Mouse (Mus musculus) lung, embryonic 16.5 days (tissue): Measurements from ENCODE around the gene Ndufaf2. TPM values are rescaled to one million over a fixed set of nuclear protein-coding genes. Genes with fewer than 3 reads are reported as not detected.

Experiments used
- ATAC-seq: fragments of 200-750 bp; cut with Nextera tagmentation; 2 replicates; pipeline ENCODE4 v1.8.0; 2017; ENCODE audit warnings: low read depth, mild to moderate bottlenecking, moderate library complexity
- H3K27ac ChIP-seq: fragments of 300-500 bp; sonication (generic); 2 replicates; pipeline ENCODE4 v1.5.1; 2014; ENCODE audit warnings: mild to moderate bottlenecking, control low read depth, low read length
- H3K27me3 ChIP-seq: fragments of 300-500 bp; sonication (generic); 2 replicates; pipeline ENCODE4 v1.6.1; 2014; ENCODE audit warnings: low read depth, low read length, mixed read lengths; ENCODE audit not compliant: control insufficient read depth, insufficient read depth
- H3K36me3 ChIP-seq: fragments of 300-500 bp; sonication (generic); 2 replicates; pipeline ENCODE4 v1.6.1; 2014; ENCODE audit warnings: low read length; ENCODE audit not compliant: control insufficient read depth, insufficient read depth
- H3K4me1 ChIP-seq: fragments of 300-500 bp; sonication (generic); replicated peaks from 2 replicates; pipeline ENCODE4 v1.6.1; 2014; ENCODE audit warnings: low read length, mixed read lengths; ENCODE audit not compliant: control insufficient read depth, insufficient read depth
- H3K4me2 ChIP-seq: fragments of 300-500 bp; sonication (generic); 2 replicates; pipeline ENCODE4 v1.6.1; 2014; ENCODE audit warnings: low read depth, low read length, control low read depth
- H3K4me3 ChIP-seq: fragments of 300-500 bp; sonication (generic); 2 replicates; pipeline ENCODE4 v1.5.1; 2014; ENCODE audit warnings: mild to moderate bottlenecking, low read length, control low read depth
- H3K9ac ChIP-seq: fragments of 300-500 bp; sonication (generic); 2 replicates; pipeline ENCODE4 v1.6.1; 2014; ENCODE audit warnings: low read length, control low read depth
- H3K9me3 ChIP-seq: fragments of 300-500 bp; sonication (generic); 2 replicates; pipeline ENCODE4 v1.6.1; 2016; ENCODE audit warnings: low read length; ENCODE audit not compliant: control insufficient read depth
- WGBS: fragments of 180-500 bp; shearing (Covaris S2); extraction: QIAGEN DNeasy Blood & Tissue Kit; methylation state at CpG from one replicate; pipeline ENCODE4 v1.1.7; 2014; 5-methylcytosine and 5-hydroxymethylcytosine counted together
- polyA plus RNA-seq: library from polyadenylated mRNA; unstranded; fragments of >200 nt; fragmentation: Nextera tagmentation; extraction: Ambion mirVana; gene quantifications from 2 replicates; pipeline ENCODE4 v1.2.1, GENCODE M21; 2015

Ndufaf2 gene
- polyA plus RNA-seq, 1 experiment from 2014 or later = 62.7 TPM

DNA sequence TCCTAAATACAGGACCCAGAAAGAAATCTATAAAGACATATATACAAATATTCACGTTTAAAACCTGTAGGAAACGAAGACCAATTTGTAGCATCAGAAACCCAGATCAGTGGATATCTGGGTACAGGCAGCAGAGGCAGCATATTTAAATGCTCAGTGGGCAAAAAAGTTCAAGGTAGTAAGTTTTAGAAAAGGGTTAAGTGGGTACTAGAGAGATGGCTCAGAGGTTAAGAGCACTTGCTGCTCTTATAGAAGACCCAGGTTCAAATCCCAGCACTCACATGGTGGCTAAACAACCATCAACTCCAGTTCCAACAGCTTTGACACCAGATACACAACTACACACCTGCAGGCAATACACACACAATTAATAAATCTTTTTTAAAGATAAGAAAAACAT, 1.3 kb downstream of the Ndufaf2 start:
- H3K27me3 ChIP-seq = no peaks in the 10 kb centered on the region
- ATAC-seq = no peak
- H3K4me1 ChIP-seq = peaks cover 13% of the 10 kb centered on the region
- H3K4me3 ChIP-seq = no peak overlapping the region
- H3K9me3 ChIP-seq = no peaks in the 10 kb centered on the region
- H3K27ac ChIP-seq = no peak overlapping the region
- 71% methylated on average over 2 of the region's 2 CpGs for WGBS
- no peaks in the 10 kb centered on the region; the same call in 1 of the 2 replicates for H3K36me3 ChIP-seq
- H3K4me2 ChIP-seq = no peak overlapping the region; the same call in 1 of the 2 replicates
- H3K9ac ChIP-seq = no peak overlapping the region

DNA sequence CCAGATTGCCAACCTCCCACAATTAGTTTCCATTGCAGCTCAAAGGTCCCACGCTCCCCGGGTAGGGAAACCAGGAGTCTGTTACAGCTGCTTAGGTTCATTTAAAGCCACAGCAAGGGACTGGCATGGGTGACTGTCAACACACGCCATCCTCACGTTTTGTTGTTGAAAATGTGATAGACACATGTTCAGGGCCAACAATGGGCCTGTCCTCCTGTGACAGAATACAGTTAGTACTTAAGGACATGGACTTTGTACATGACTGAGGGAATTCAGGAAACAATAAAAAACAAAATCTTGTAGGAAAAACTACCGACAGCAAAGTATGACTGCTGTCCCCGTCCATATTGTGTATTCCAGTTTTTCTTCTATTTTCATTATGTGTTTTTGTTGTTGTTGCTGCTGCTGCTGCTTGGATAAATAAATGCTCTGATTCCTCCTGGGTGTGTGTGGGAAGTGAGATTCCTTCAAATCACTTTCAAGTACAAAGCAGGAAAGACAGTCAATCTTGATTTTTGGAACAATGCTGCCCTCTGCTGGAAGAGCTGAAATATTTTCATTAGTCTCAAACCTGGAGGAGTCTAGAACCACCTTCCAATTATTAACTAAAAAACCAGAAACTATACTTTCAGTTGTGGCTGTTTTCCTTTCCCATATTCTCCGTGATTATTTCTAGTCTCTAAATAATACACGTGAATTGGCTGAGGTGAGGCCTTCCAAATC, 5.6 kb downstream of the Ndufaf2 start:
- Histone ChIP-seq H3K27ac (no peak overlapping the region), H3K36me3 (no peaks in the 10 kb centered on the region), H3K9ac (no peak overlapping the region), H3K9me3 (no peaks in the 10 kb centered on the region), H3K4me3 (no peak overlapping the region), H3K4me2 (no peak overlapping the region), H3K4me1 (peaks cover 6% of the 10 kb centered on the region), H3K27me3 (no peaks in the 10 kb centered on the region)
- 57% methylated on average over 8 of the region's 8 CpGs for WGBS
- peak; percentile 58; the same call in 1 of the 2 replicates for ATAC-seq

DNA sequence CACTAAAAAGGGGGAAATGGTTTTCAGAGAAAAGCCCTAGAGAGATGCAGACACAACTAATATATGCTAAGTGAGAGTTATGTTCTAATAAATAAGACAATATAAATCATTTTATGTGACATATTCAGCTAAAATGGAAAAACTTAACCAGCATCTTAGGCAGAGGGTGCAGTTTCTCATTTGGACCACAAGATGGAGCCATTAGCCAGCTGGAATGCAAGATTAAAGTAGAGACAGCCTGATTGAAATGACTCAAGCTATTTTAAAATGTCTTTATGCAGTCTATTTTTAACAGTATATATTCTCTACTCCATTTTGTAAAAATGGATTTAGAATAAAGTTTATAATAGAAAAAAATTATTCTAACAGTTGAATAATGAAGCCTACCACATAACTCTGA, 6.6 kb downstream of the Ndufaf2 start:
- Histone ChIP-seq H3K4me2 (no peak overlapping the region), H3K9ac (no peak overlapping the region), H3K27ac (no peak overlapping the region), H3K9me3 (no peaks in the 10 kb centered on the region), H3K27me3 (no peaks in the 10 kb centered on the region), H3K36me3 (no peaks in the 10 kb centered on the region), H3K4me3 (no peak overlapping the region), H3K4me1 (no peaks in the 10 kb centered on the region)
- ATAC-seq = no peak

DNA sequence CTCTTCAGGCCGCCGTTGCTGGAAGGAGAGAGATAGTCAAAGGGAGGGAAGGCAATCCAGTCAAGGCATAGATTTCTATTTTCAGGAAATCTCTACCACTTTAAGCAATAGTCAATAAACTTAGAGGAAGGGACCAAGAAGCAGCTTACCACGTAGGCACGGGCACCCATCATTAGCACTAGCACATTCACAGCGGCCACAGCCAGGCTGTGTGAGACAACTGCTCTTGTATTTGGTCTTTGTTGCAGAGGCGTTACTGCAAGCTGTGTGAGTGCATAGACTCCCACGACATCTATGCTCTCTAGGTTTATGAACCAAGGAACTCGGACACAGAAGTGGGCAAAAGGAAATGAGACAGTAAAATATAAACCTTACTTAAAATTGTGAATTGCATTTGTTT, 14.3 kb downstream of the Ndufaf2 start:
- Histone ChIP-seq H3K4me1 (no peaks in the 10 kb centered on the region), H3K4me2 (no peak overlapping the region), H3K27ac (no peak overlapping the region), H3K4me3 (no peak overlapping the region), H3K9me3 (no peaks in the 10 kb centered on the region), H3K9ac (no peak overlapping the region), H3K27me3 (no peaks in the 10 kb centered on the region), H3K36me3 (no peaks in the 10 kb centered on the region)
- ATAC-seq = no peak
- WGBS = 85% methylated on average over 8 of the region's 8 CpGs

DNA sequence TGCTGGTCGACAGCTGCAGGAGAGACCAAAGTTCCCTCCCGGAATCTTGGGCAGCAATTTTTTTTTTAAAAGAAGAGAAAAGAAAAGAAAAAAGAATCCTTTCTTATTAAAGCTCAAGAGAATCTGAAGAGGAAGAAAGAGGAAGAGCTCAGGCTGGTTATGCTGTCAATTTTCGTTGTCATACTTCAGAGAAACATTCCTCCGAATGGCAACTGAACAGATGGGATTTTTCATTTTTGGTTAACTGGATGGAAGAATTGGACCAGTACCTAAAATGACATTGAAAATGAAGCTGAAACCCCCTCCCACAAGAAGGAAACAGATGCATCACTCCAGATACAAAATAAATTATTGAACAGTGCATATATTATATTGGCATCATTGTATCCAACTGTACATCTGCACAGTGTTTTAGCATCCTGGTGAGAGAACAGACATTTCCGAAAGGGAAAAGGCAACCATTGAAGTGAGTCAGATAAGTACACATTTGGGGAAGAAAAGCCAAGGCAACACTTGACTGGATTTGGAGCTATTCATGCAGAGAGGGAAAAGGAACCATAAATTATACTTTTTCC, 19.9 kb downstream of the Ndufaf2 start:
- H3K27ac ChIP-seq = no peak overlapping the region
- H3K27me3 ChIP-seq = no peaks in the 10 kb centered on the region
- H3K9me3 ChIP-seq = no peaks in the 10 kb centered on the region
- H3K4me2 ChIP-seq = no peak overlapping the region
- no peak for ATAC-seq
- H3K9ac ChIP-seq = no peak overlapping the region
- no peak overlapping the region for H3K4me3 ChIP-seq
- 66% methylated on average over 5 of the region's 5 CpGs for WGBS
- no peaks in the 10 kb centered on the region for H3K36me3 ChIP-seq
- no peaks in the 10 kb centered on the region for H3K4me1 ChIP-seq

DNA sequence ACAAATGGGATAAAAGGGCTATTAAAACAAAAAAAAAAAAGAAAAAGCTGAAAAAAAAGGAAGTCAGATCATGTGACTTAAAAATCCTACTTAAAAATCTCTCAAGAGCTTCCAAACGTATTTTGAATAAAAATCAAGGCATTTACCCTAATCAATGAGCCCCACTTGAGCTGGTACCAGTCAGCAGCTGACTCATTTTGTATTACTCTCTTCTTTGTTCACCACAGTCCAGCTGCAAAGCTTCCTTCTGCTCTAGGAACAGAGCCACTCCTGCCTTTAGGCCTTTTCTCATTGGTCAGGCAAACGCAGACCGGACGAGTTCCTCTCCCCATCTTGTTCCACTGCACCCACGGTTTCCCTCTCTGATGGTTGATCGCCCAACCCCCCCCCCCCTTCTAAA, 22.8 kb downstream of the Ndufaf2 start:
- WGBS = 79% methylated on average over 6 of the region's 6 CpGs
- Histone ChIP-seq H3K36me3 (no peaks in the 10 kb centered on the region), H3K4me3 (no peak overlapping the region), H3K27ac (no peak overlapping the region), H3K9ac (no peak overlapping the region), H3K9me3 (no peaks in the 10 kb centered on the region), H3K27me3 (no peaks in the 10 kb centered on the region), H3K4me1 (0 out of 2 replicates have a peak, but pooled peaks cover 2% of the 10 kb centered on the region), H3K4me2 (no peak overlapping the region)
- ATAC-seq = no peak

DNA sequence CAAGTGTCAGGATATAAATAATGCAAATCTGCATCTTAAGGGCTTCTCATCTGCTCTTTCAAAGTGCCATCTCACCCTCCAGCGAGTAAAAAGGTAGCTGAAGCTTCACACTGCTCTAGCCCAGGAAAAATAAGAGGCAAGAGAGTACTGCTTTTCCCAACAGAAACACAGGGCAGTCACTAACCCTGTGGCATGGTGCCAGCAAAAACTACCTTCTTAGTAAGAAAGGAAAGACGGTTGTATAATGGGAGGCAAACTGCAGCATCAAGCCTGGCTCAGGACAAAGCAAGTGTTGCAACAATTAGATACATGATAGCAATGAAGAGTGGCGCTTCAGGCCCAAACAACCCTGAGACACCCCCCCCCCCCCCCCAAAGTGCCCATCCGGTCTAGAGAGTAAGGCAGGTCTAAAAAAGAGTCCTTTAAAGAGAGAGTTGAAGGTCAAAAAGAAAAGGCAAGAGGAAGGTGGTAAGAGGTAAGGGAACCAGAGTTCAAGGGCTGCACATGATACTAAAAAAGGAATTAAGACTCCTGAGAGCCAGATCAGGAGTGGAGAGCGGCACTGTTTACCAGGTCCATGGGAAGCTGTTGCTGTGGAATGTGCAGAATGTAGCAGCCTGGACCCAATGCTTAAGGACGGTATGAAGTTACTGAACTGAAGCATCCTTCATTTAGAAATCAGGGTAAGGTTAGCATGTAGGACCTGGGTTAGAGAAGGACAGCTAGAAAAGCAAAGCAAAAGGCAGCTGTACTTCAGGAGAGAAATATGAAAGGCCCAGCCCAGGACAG, 26.2 kb downstream of the Ndufaf2 start:
- H3K27me3 ChIP-seq = no peaks in the 10 kb centered on the region
- H3K9me3 ChIP-seq = no peaks in the 10 kb centered on the region
- H3K36me3 ChIP-seq = no peaks in the 10 kb centered on the region
- H3K4me1 ChIP-seq = 0 out of 2 replicates have a peak, but pooled peaks cover 2% of the 10 kb centered on the region
- no peak overlapping the region for H3K4me3 ChIP-seq
- H3K27ac ChIP-seq = no peak overlapping the region
- no peak overlapping the region for H3K4me2 ChIP-seq
- ATAC-seq = no peak
- no peak overlapping the region for H3K9ac ChIP-seq
- WGBS = 46% methylated on average over 6 of the region's 6 CpGs

DNA sequence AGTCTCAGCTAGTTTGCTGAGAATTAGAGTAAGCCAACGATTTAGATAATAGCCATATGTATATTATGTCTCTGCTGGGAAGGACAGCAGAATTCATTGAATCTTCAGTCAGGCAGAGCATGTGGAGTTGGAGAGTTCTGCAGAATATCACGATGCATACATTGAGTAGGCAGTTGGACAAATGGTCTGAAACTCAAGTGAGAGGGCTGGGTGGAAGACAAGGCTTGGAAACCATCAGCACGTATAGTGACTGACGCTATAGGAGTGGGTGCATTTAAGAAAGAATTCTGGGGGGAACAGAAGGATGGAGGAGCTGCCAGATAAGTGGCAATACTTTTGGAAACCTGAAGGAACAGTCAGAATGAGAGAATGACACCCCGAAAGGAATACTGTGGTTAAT, 27.7 kb downstream of the Ndufaf2 start:
- Histone ChIP-seq H3K36me3 (no peaks in the 10 kb centered on the region), H3K4me3 (no peak overlapping the region), H3K4me2 (no peak overlapping the region), H3K9me3 (no peaks in the 10 kb centered on the region), H3K27ac (no peak overlapping the region), H3K27me3 (no peaks in the 10 kb centered on the region), H3K9ac (no peak overlapping the region), H3K4me1 (0 out of 2 replicates have a peak, but pooled peaks cover 2% of the 10 kb centered on the region)
- no peak for ATAC-seq
- WGBS = 85% methylated on average over 5 of the region's 5 CpGs

DNA sequence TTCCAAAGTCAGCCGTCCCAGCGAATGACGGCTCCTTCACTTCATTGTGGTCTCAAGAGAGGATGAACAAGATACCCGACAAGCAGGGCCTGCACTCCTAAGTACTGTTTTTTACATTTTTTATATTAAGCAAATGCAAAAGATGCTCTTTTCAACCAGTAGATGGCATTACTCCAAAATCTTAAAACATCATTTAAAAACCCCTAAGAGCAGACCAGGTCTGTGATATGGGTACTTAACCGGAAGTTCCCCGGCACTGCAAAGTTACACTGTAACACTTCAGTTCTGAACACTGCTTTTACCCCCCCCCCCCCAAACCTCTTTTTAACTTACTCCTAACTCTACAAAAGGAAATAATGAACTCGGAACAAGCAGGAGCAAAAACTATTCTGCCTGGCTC, 29.4 kb downstream of the Ndufaf2 start:
- H3K27ac ChIP-seq = no peak overlapping the region
- no peak for ATAC-seq
- WGBS = 59% methylated on average over 7 of the region's 7 CpGs
- no peaks in the 10 kb centered on the region for H3K9me3 ChIP-seq
- no peaks in the 10 kb centered on the region for H3K36me3 ChIP-seq
- no peak overlapping the region for H3K4me2 ChIP-seq
- H3K4me3 ChIP-seq = no peak overlapping the region
- H3K9ac ChIP-seq = no peak overlapping the region
- no peaks in the 10 kb centered on the region for H3K27me3 ChIP-seq
- H3K4me1 ChIP-seq = 0 out of 2 replicates have a peak, but pooled peaks cover 2% of the 10 kb centered on the region
